Mouse (Mus musculus): ENCODE results near the gene Vmn1r13. TPM values are rescaled to one million over a fixed set of nuclear protein-coding genes. Genes with fewer than 3 reads are reported as not detected.
"Not testable (repeated sequence)": the region's sequence is repeated elsewhere in the genome, so short reads cannot be mapped to it uniquely, and the experiment has no call there.

Gene Vmn1r13
- total RNA-seq (2015) (not detected in 2 replicates), total RNA-seq (2017) (not detected in 2 replicates)

- ATAC-seq (ENCODE audit: poor library complexity, severe bottlenecking) = not testable (repeated sequence)
Observed at GRCm38 (mm10) chr6:57202990-57203389, at the start of gene Vmn1r13. Gene Vmn1r13 (plus strand): TSS chr6:57203290.

- no peak for ATAC-seq (ENCODE audit: poor library complexity, severe bottlenecking)
Observed at GRCm38 (mm10) chr6:57156619-57157018, 46.5 kb upstream of the Vmn1r13 start, which contains the start of gene Vmn1r12. Gene Vmn1r12 (plus strand): TSS chr6:57156919.

DNA sequence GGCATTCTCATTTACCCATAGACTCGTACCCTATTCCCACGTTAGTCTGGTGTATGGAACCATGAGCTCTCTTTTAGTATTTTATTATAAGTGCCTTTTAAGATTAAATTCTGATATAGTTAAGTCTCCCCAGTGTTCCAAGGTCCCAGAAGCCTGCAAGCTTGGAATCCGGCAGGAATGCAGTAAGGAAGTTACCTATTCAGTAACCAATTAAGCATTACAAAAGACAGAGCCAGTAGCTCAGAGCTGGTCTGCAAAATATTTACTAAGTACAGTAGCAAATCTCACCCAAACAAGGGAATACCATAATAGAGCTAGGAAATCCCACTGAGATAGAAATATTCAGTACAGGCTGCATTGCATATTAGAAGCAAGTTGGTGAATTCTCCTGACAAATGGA, 13.1 kb upstream of the Vmn1r13 start:
- not testable (repeated sequence) for ATAC-seq (ENCODE audit: poor library complexity, severe bottlenecking)

DNA sequence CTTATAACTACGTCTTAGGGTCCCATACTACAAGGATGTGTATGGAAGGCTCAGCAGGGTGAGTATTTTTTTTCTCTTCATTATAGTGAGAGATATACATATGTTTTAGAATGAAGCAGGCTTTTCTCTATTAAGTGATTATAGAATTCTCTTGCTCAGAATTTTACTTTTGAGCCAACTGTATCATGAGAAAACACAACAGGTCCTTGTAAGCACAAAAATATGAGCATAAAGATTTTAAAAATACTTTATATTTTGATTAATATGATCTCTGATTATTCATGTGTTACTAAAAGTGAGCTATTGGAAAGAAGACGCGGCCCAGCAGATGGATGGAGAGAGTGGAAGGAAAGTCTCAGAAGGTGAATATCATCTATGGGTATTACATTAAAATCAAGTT, 28.3 kb downstream of the Vmn1r13 start, which contains the start of gene Vmn1r14:
TSS of gene Vmn1r14 (plus strand) at position 301 of the 400 bp plus-strand sequence.
- no peak for ATAC-seq (ENCODE audit: poor library complexity, severe bottlenecking)

- no peak for ATAC-seq (ENCODE audit: poor library complexity, severe bottlenecking)
Observed at GRCm38 (mm10) chr6:57257652-57258051, 54.6 kb downstream of the Vmn1r13 start, which contains the start of gene Vmn1r15. Gene Vmn1r15 (plus strand): TSS chr6:57257952.

GRCm38 (mm10) chr6:57260990-57261389, 57.9 kb downstream of the Vmn1r13 start:
- ATAC-seq (ENCODE audit: poor library complexity, severe bottlenecking) = no peak

Other genes with a start within 250 kb of the Vmn1r13 start
- not detected in 2 replicates for gene Vmn1r5, start 233.0 kb upstream of the Vmn1r13 start, total RNA-seq (2015)
- not detected in 2 replicates for gene Vmn1r5, start 233.0 kb upstream of the Vmn1r13 start, total RNA-seq (2017)
- gene Vmn1r6, start 206.0 kb upstream of the Vmn1r13 start, total RNA-seq (2015) = 0.21 TPM in 1 of 2 replicates, not detected in the other
- not detected in 2 replicates for gene Vmn1r6, start 206.0 kb upstream of the Vmn1r13 start, total RNA-seq (2017)
- gene Vmn1r7, start 178.0 kb upstream of the Vmn1r13 start, total RNA-seq (2015) = not detected in 2 replicates
- not detected in 2 replicates for gene Vmn1r7, start 178.0 kb upstream of the Vmn1r13 start, total RNA-seq (2017)
- gene Vmn1r8, start 171.0 kb upstream of the Vmn1r13 start, total RNA-seq (2015) = not detected in 2 replicates
- gene Vmn1r8, start 171.0 kb upstream of the Vmn1r13 start, total RNA-seq (2017) = not detected in 2 replicates
- not detected in 2 replicates for gene Vmn1r9, start 136.5 kb upstream of the Vmn1r13 start, total RNA-seq (2015)
- not detected in 2 replicates for gene Vmn1r9, start 136.5 kb upstream of the Vmn1r13 start, total RNA-seq (2017)
- not detected in 2 replicates for gene Vmn1r10, start 93.8 kb upstream of the Vmn1r13 start, total RNA-seq (2015)
- not detected in 2 replicates for gene Vmn1r10, start 93.8 kb upstream of the Vmn1r13 start, total RNA-seq (2017)
- not detected in 2 replicates for gene Vmn1r11, start 69.8 kb upstream of the Vmn1r13 start, total RNA-seq (2015)
- not detected in 2 replicates for gene Vmn1r11, start 69.8 kb upstream of the Vmn1r13 start, total RNA-seq (2017)
- not detected in 2 replicates for gene Vmn1r12, start 46.4 kb upstream of the Vmn1r13 start, total RNA-seq (2015)
- gene Vmn1r12, start 46.4 kb upstream of the Vmn1r13 start, total RNA-seq (2017) = not detected in 2 replicates
- gene Vmn1r14, start 28.4 kb downstream of the Vmn1r13 start, total RNA-seq (2015) = not detected in 2 replicates
- gene Vmn1r14, start 28.4 kb downstream of the Vmn1r13 start, total RNA-seq (2017) = not detected in 2 replicates
- not detected in 2 replicates for gene Vmn1r15, start 54.7 kb downstream of the Vmn1r13 start, total RNA-seq (2015)
- not detected in 2 replicates for gene Vmn1r15, start 54.7 kb downstream of the Vmn1r13 start, total RNA-seq (2017)
- not detected in 2 replicates for gene Vmn1r16, start 126.2 kb downstream of the Vmn1r13 start, total RNA-seq (2015)
- not detected in 2 replicates for gene Vmn1r16, start 126.2 kb downstream of the Vmn1r13 start, total RNA-seq (2017)
- gene Vmn1r17, start 160.4 kb downstream of the Vmn1r13 start, total RNA-seq (2015) = not detected in 2 replicates
- gene Vmn1r17, start 160.4 kb downstream of the Vmn1r13 start, total RNA-seq (2017) = not detected in 2 replicates
- 0.02 TPM in 1 of 2 replicates, not detected in the other for gene Vmn1r18, start 192.5 kb downstream of the Vmn1r13 start, total RNA-seq (2015)
- not detected in 2 replicates for gene Vmn1r18, start 192.5 kb downstream of the Vmn1r13 start, total RNA-seq (2017)
- gene Vmn1r19, start 200.5 kb downstream of the Vmn1r13 start, total RNA-seq (2015) = not detected in 2 replicates
- gene Vmn1r19, start 200.5 kb downstream of the Vmn1r13 start, total RNA-seq (2017) = not detected in 2 replicates
- not detected in 2 replicates for gene Vmn1r20, start 225.6 kb downstream of the Vmn1r13 start, total RNA-seq (2015)
- gene Vmn1r20, start 225.6 kb downstream of the Vmn1r13 start, total RNA-seq (2017) = not detected in 2 replicates